Mouse (Mus musculus) spleen, adult 2 months (tissue): ENCODE measurements around the gene Sectm1b. TPM values are rescaled to one million over a fixed set of nuclear protein-coding genes. Genes with fewer than 3 reads are reported as not detected.

Experiments
- DNase-seq, 2 experiments: peaks; one replicate each; pipeline versions ENCODE4 v3.0.0 to v3.0.0-alpha.2; 2012 to 2021; ENCODE audit warnings: low spot score in 2 of 2, low read depth in 1 of 2
- H3K27ac ChIP-seq: fragments of 200-500 bp; 2 replicates; pipeline ENCODE4 v1.5.1; 2012; ENCODE audit warnings: low read length, inconsistent platforms; ENCODE audit not compliant: insufficient read depth
- H3K27me3 ChIP-seq: fragments of 200-500 bp; 2 replicates; pipeline ENCODE4 v1.6.1; 2012; ENCODE audit warnings: mild to moderate bottlenecking, moderate library complexity, low read length, inconsistent platforms; ENCODE audit not compliant: control insufficient read depth, insufficient read depth
- H3K36me3 ChIP-seq: fragments of 200-500 bp; 2 replicates; pipeline ENCODE4 v1.6.1; 2012; ENCODE audit warnings: mild to moderate bottlenecking, low read length, inconsistent platforms; ENCODE audit not compliant: control insufficient read depth, insufficient read depth
- H3K4me1 ChIP-seq: fragments of 200-500 bp; 2 replicates; pipeline ENCODE4 v1.6.1; 2011; ENCODE audit warnings: inconsistent platforms; ENCODE audit not compliant: control insufficient read depth, insufficient read depth, insufficient read length
- H3K4me3 ChIP-seq: fragments of 200-500 bp; 2 replicates; pipeline ENCODE4 v1.5.1; 2011; ENCODE audit warnings: mild to moderate bottlenecking, inconsistent platforms; ENCODE audit not compliant: insufficient read depth, insufficient read length; ENCODE audit errors: extremely low read depth
- CTCF ChIP-seq: fragments of 200-500 bp; IDR thresholded peaks from 2 replicates; pipeline ENCODE4 v1.5.1; 2011; ENCODE audit warnings: mild to moderate bottlenecking, inconsistent platforms; ENCODE audit not compliant: insufficient read depth, insufficient read length, insufficient replicate concordance; ENCODE audit errors: extremely low read depth
- POLR2A ChIP-seq: fragments of 200-500 bp; IDR thresholded peaks from 2 replicates; pipeline ENCODE4 v1.6.1; 2011; ENCODE audit warnings: low read depth, low read length, inconsistent platforms
- WGBS: fragments of 180-500 bp; shearing (Covaris S2); methylation state at CpG from one replicate; pipeline ENCODE4 v1.1.7; 2018; 5-methylcytosine and 5-hydroxymethylcytosine counted together
- polyA plus RNA-seq: library from polyadenylated mRNA; depleted of rRNA; stranded (reverse); fragments of >200 nt; gene quantifications from 2 replicates; pipeline ENCODE4 v1.2.3, GENCODE M21; 2012

Sectm1b gene
- polyA plus RNA-seq, 1 experiment, result not detected

DNA sequence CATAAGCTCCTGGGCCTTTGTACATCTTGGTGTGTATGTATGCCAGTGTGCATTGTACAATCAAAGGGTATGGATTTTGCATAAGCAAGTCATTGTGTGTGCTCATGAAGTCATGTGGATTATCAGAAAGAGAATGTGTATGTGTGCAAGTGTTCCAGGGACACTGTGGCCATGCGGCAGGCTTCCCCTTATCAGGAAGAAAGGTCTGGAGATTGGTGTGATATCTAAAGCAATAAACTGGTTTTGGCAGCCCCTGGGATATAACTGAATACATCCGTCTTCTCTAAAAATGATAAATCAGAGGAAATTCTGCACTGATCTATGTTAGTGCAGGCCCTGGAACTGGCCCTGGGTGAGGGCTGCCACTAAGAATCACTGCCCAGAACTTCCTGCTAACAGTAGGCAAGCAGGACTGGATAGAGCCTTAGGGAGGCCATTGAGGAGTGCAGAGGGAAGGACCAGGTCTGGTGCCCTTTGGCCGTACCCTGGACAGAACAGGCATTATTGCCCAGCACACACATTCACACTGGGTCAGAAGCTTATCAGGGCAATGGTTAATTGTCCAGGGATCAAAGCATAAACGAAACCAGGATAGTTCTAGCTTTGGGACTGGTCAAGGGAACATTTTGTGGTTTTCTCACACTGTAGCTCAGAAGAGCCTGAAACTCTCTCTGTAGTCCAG lies 37.9 kb upstream of the Sectm1b start:
- WGBS, result 85% methylated on average over 4 of the region's 4 CpGs
- DNase-seq, result no peak
- Histone ChIP-seq H3K4me1 (no peaks in the 10 kb centered on the region), H3K4me3 (no peak overlapping the region), H3K27ac (no peak overlapping the region), H3K27me3 (no peaks in the 10 kb centered on the region), H3K36me3 (no peaks in the 10 kb centered on the region)
- TF ChIP-seq POLR2A (no peak), CTCF (no peak)

- no peak for TF ChIP-seq POLR2A
- no peak for TF ChIP-seq CTCF
- Histone ChIP-seq H3K36me3 (no peaks in the 10 kb centered on the region), H3K4me1 (no peaks in the 10 kb centered on the region), H3K4me3 (no peak overlapping the region), H3K27me3 (no peaks in the 10 kb centered on the region), H3K27ac (no peak overlapping the region)
- no peak for DNase-seq
- WGBS, result 48% methylated on average over 7 of the region's 7 CpGs
Measured at GRCm38 (mm10) chr11:121100692-121101091, 37.3 kb upstream of the Sectm1b start.

GRCm38 (mm10) chr11:121099762-121100161 lies 36.4 kb upstream of the Sectm1b start:
- no peak for DNase-seq
- 64% methylated on average over 7 of the region's 7 CpGs for WGBS
- TF ChIP-seq POLR2A, result no peak
- TF ChIP-seq CTCF, result no peak
- no peaks in the 10 kb centered on the region for H3K27me3 ChIP-seq
- no peaks in the 10 kb centered on the region for H3K4me1 ChIP-seq
- H3K36me3 ChIP-seq, result no peaks in the 10 kb centered on the region
- H3K4me3 ChIP-seq, result no peak overlapping the region
- no peak overlapping the region for H3K27ac ChIP-seq

DNA sequence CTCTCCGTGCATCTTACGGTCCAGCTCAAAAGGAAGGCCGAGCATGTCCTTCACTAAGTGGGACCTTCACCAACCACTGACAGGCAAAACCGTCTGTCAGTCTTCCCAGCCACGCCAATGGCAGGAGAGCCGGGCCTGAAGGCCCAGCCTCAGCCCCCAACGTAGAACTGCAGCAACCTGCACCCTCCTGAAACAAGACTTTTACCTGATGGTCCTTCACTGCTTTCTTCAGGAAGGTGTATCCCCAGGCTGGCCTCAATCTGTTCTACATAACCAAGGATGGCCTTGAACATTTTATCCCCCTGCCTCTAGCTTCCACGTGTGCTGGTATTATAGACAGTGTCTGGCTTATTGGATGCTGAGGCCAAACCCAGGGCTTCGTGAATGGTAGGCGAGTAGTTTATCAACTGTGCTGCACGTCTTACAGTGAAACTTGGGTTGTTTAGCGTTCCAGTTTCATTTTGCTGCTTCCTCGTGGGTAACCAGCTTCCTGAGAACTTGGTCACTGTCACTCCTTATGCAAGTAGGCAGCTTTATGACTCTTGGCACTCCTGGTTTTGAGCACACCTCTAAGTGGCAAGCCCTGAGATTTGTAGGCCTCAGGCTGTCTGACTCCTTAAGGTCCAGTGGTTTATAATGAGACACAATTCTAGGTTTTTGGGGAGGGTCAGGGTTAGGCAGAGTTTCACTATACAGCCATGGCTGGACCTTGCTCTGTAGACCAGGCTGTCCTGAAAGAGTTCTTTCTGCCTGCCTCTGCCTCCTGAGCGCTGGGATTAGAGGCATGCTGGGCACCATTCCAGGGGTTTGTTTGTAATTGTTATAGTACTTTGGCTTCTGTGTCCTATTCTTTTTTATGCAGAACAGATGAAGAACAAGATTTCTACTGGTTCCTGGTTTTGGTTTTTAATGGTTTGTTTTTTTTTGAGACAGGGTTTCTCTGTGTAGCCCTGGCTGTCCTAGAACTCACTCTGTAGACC lies 29.5 kb upstream of the Sectm1b start:
- no peaks in the 10 kb centered on the region for H3K27me3 ChIP-seq
- WGBS, result 67% methylated on average over 14 of the region's 14 CpGs
- TF ChIP-seq POLR2A, result no peak
- no peak for TF ChIP-seq CTCF
- no peak overlapping the region for H3K27ac ChIP-seq
- DNase-seq, result no peak
- H3K4me3 ChIP-seq, result no peak overlapping the region
- H3K36me3 ChIP-seq, result no peaks in the 10 kb centered on the region
- H3K4me1 ChIP-seq, result peaks cover 2% of the 10 kb centered on the region; the same call in 1 of the 2 replicates

DNA sequence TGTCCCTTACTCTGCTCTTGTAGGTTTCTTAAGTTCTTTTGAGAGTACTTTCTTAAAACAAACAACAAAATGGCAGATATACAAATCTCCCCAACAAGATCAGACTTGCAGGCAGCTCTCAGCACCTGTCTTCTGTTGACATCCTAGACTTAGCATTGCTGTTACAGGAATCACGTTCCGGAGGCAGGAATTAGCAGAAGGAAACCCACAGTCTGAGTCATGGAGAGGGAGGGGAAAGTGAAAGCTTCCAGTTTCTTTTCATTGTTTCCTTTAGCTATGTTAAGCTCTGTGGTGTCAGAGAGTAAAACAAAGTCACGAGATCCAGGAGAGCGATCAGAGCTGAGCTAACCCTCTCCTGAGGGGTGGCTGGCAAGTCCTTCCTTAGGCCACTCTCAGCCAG lies 27.6 kb upstream of the Sectm1b start:
- Histone ChIP-seq H3K4me3 (no peak overlapping the region), H3K27me3 (no peaks in the 10 kb centered on the region), H3K27ac (no peak overlapping the region), H3K4me1 (peaks cover 2% of the 10 kb centered on the region; the same call in 1 of the 2 replicates), H3K36me3 (no peaks in the 10 kb centered on the region)
- WGBS, result 43% methylated on average over 4 of the region's 4 CpGs
- TF ChIP-seq POLR2A, result no peak
- TF ChIP-seq CTCF, result no peak
- no peak for DNase-seq

DNA sequence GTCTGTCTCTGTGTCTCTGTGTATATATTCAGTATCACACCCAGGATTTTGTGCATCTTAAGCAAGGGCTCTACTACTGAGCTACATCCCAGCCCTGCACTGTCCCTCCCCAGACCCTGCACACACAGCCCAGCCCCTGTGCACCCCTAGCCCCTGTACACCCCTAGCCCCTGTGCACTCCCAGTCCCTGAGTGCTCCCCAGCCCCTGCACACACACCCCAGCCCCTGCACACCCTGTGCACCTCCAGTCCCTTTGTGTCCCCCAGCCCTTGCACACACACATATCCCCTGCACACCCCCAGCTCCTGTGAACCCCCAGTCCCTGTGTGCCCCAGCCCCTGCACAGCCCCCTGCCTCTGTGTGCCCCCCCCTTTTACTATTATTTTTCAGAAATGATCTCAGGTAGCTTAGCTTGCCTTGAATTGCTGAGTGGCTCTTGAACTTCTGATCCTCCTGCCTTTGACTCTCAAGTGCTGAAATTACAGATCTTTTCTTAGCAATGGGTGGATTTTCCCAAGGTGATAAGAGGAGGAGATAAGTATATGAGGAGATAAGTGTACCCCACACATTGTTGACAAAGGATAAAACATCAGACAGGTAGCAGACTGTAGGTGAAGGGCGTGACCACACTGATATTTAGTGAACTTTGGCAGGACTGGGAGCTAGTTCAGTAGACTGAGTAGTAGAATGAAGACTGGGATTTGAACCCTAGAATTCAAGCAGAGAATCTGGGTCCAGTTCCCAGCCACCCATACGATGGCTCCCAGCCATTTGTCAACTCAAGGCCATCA lies 26.6 kb upstream of the Sectm1b start:
- H3K36me3 ChIP-seq, result no peaks in the 10 kb centered on the region
- H3K27ac ChIP-seq, result no peak overlapping the region
- no peaks in the 10 kb centered on the region for H3K27me3 ChIP-seq
- H3K4me1 ChIP-seq, result peaks cover 2% of the 10 kb centered on the region; the same call in 1 of the 2 replicates
- WGBS, result 82% methylated on average over 2 of the region's 2 CpGs
- H3K4me3 ChIP-seq, result no peak overlapping the region
- DNase-seq, result no peak
- TF ChIP-seq CTCF (no peak), POLR2A (no peak)
